Mouse (Mus musculus) testis, adult 2 months (tissue): ENCODE measurements at regions not wholly inside any gene's neighbourhood (a gene's known extent, or its start where the extent isn't known, plus 50 kb on each side); places are given as distances from the start of the nearest gene placed in this dataset.

Experiments
- CTCF ChIP-seq: fragments of 200-500 bp; IDR thresholded peaks from 2 replicates; pipeline ENCODE4 v1.5.1; 2012; ENCODE audit warnings: low read depth, mild to moderate bottlenecking, inconsistent platforms, low read length, moderate library complexity; ENCODE audit not compliant: control insufficient read depth, insufficient read depth, insufficient replicate concordance
- POLR2A ChIP-seq: fragments of 200-500 bp; IDR thresholded peaks from 2 replicates; pipeline ENCODE4 v1.6.1; 2012; ENCODE audit warnings: low read depth, mild to moderate bottlenecking, inconsistent platforms, low read length, moderate library complexity; ENCODE audit not compliant: control insufficient read depth

- TF ChIP-seq POLR2A (no peak), CTCF (no peak)
Observed at GRCm38 (mm10) chr12:115067251-115067650, 980.3 kb upstream of the Zfp386 start.
